ENCODE assay signal across 8 mouse cellular contexts in the genomic region with DNA sequence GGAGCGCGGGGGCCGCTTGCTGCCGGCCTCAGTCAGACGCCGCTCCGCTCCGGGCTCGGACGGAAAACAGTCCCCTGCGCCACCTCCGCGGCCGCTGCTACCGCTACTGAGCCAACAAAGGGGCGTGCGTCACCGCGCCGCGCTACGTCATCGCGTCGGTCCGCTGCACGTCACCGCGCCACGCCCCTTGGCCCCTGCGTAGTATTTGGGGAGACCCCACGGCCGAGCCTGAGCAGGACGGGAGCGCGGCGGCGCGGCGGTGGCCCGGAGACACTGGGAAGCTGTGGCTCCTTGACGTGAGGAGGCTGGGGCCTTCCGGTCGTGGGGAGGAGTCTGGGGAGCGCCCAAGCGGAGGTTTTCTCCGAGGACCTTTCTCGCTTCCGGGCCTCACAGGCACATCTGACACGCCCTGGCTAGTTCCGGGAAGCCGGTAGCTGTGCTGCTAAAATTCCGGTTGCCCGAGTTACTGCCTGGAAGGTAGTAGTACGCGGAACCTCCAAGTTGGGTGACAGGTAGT. TPM values are rescaled to one million over a fixed set of nuclear protein-coding genes. Genes with fewer than 3 reads are reported as not detected.
DNase-seq lines count a peak whose midpoint lies in the region; ATAC-seq and TF ChIP-seq lines count a peak whose summit lies in the region.

TSS of gene Arih1 (minus strand) at position 70 of the 517 bp plus-strand sequence.

- H3K36me3 ChIP-seq in heart, embryonic 12.5 days = no peaks in the 10 kb centered on the region
- H3K36me3 ChIP-seq in kidney, postnatal 0 days (ENCODE audit: insufficient read depth, low read length) = no peaks in the 10 kb centered on the region
- no peaks in the 10 kb centered on the region for H3K36me3 ChIP-seq in liver, embryonic 11.5 days (ENCODE audit: control insufficient read depth, insufficient read depth, low read length)
- no peaks in the 10 kb centered on the region for H3K36me3 ChIP-seq in stomach, embryonic 14.5 days (ENCODE audit: control insufficient read depth, insufficient read depth, low read length)

- peak within 1 kb of the TSS; percentile 100 for H3K27ac ChIP-seq in heart, embryonic 12.5 days (ENCODE audit: poor library complexity, severe bottlenecking)
- H3K27ac ChIP-seq in kidney, postnatal 0 days = peak within 1 kb of the TSS; percentile 99
- H3K27ac ChIP-seq in liver, embryonic 11.5 days (ENCODE audit: low read depth, low read length) = peak within 1 kb of the TSS; percentile 99
- H3K27ac ChIP-seq in stomach, embryonic 14.5 days (ENCODE audit: low read length) = peak within 1 kb of the TSS; percentile 99

- ATAC-seq in erythroid progenitor cell, adult 5-6 weeks (replicated peaks; ENCODE audit: low FRiP score, poor library complexity, severe bottlenecking) = peak; percentile 86
- peak; percentile 98 for ATAC-seq in heart, embryonic 12.5 days (ENCODE audit: insufficient number of reproducible peaks, low FRiP score)
- peak; percentile 99 for ATAC-seq in kidney, postnatal 0 days (replicated peaks; ENCODE audit: low FRiP score, low read depth)
- peak; percentile 96 for ATAC-seq in liver, embryonic 11.5 days (replicated peaks; ENCODE audit: low FRiP score)
- ATAC-seq in stomach, embryonic 14.5 days (ENCODE audit: insufficient number of reproducible peaks, insufficient read depth, low FRiP score, low read depth) = peak; percentile 98

- no peaks in the 10 kb centered on the region for H3K9me3 ChIP-seq in heart, embryonic 12.5 days (replicated peaks)
- H3K9me3 ChIP-seq in kidney, postnatal 0 days (replicated peaks; ENCODE audit: low read length) = no peaks in the 10 kb centered on the region
- H3K9me3 ChIP-seq in liver, embryonic 11.5 days (ENCODE audit: control insufficient read depth, low read length) = no peaks in the 10 kb centered on the region
- no peaks in the 10 kb centered on the region for H3K9me3 ChIP-seq in stomach, embryonic 14.5 days (ENCODE audit: control insufficient read depth, low read depth, low read length)

- no peaks in the 10 kb centered on the region for H3K27me3 ChIP-seq in heart, embryonic 12.5 days (replicated peaks)
- no peaks in the 10 kb centered on the region for H3K27me3 ChIP-seq in kidney, postnatal 0 days (ENCODE audit: insufficient read depth, low read length)
- no peaks in the 10 kb centered on the region for H3K27me3 ChIP-seq in liver, embryonic 11.5 days (replicated peaks; ENCODE audit: control insufficient read depth, insufficient read depth, low read length)
- H3K27me3 ChIP-seq in stomach, embryonic 14.5 days (ENCODE audit: control insufficient read depth, insufficient read depth, low read length) = no peaks in the 10 kb centered on the region

- peaks cover 11% of the 10 kb centered on the region; the same call in 1 of the 2 replicates for H3K4me1 ChIP-seq in heart, embryonic 12.5 days (replicated peaks)
- no peaks in the 10 kb centered on the region; the same call in 1 of the 2 replicates for H3K4me1 ChIP-seq in kidney, postnatal 0 days (replicated peaks; ENCODE audit: insufficient read depth, low read length)
- H3K4me1 ChIP-seq in liver, embryonic 11.5 days (replicated peaks; ENCODE audit: control insufficient read depth, insufficient read depth, low read length) = peaks cover 9% of the 10 kb centered on the region; the same call in 1 of the 2 replicates
- H3K4me1 ChIP-seq in stomach, embryonic 14.5 days (ENCODE audit: control insufficient read depth, insufficient read depth, low read length) = peaks cover 8% of the 10 kb centered on the region; the same call in 1 of the 2 replicates

- 0 out of 2 replicates have a peak, but pooled peaks have one; percentile 7 for TF ChIP-seq CTCF in kidney, postnatal 0 days (IDR thresholded peaks at IDR 0.05; ENCODE audit: low read depth)

- peak within 1 kb of the TSS; percentile 99 for H3K9ac ChIP-seq in heart, embryonic 12.5 days
- peak within 1 kb of the TSS; percentile 97 for H3K9ac ChIP-seq in kidney, postnatal 0 days (ENCODE audit: low read depth, low read length)
- peak within 1 kb of the TSS; percentile 86 for H3K9ac ChIP-seq in liver, embryonic 11.5 days (ENCODE audit: low read depth, low read length)
- peak within 1 kb of the TSS; percentile 94 for H3K9ac ChIP-seq in stomach, embryonic 14.5 days (replicated peaks; ENCODE audit: low read depth, low read length)

- peak within 1 kb of the TSS; percentile 95 for H3K4me2 ChIP-seq in heart, embryonic 12.5 days
- peak within 1 kb of the TSS; percentile 70 for H3K4me2 ChIP-seq in kidney, postnatal 0 days (ENCODE audit: low read length)
- peak within 1 kb of the TSS; percentile 86 for H3K4me2 ChIP-seq in liver, embryonic 11.5 days
- peak within 1 kb of the TSS; percentile 87 for H3K4me2 ChIP-seq in stomach, embryonic 14.5 days (replicated peaks; ENCODE audit: low read depth, low read length)

- peak within 1 kb of the TSS; percentile 99 for H3K4me3 ChIP-seq in heart, embryonic 12.5 days
- H3K4me3 ChIP-seq in kidney, postnatal 0 days (replicated peaks; ENCODE audit: low read depth, low read length) = peak within 1 kb of the TSS; percentile 89
- peak within 1 kb of the TSS; percentile 81 for H3K4me3 ChIP-seq in liver, embryonic 11.5 days (ENCODE audit: low read depth, low read length)
- peak within 1 kb of the TSS; percentile 98 for H3K4me3 ChIP-seq in stomach, embryonic 14.5 days (ENCODE audit: low read depth, low read length)

- WGBS in heart, embryonic 12.5 days = 0% methylated on average over 56 of the region's 56 CpGs
- WGBS in kidney, postnatal 0 days = under 1% methylated on average over 56 of the region's 56 CpGs
- under 1% methylated on average over 52 of the region's 56 CpGs for WGBS in liver, embryonic 11.5 days
- WGBS in stomach, embryonic 14.5 days = under 1% methylated on average over 56 of the region's 56 CpGs

- peak; percentile 100 for DNase-seq in CD4-positive helper T cell, adult 2 months (ENCODE audit: low read depth, low spot score)
- peak; percentile 92 for DNase-seq in brain, embryonic 18.5 days (ENCODE audit: low read depth, low spot score)
- DNase-seq in kidney, postnatal 0 days (ENCODE audit: low spot score) = peak; percentile 98
- peak; percentile 99 for DNase-seq in liver, embryonic 11.5 days (ENCODE audit: low spot score)
- DNase-seq in naive thymus-derived CD4-positive, alpha-beta T cell, adult 2 months (ENCODE audit: low read depth) = peak; percentile 99

RNA-seq across cellular contexts. Expression of gene Arih1, which starts in this region (rescaled TPM):
- 59.1 and 63.7 TPM in 2 replicates for total RNA-seq in erythroid progenitor cell, adult 5-6 weeks (2015; ENCODE audit: low replicate concordance)
- 88.5 and 98.1 TPM in 2 replicates for total RNA-seq in erythroid progenitor cell, adult 5-6 weeks (2017; ENCODE audit: low replicate concordance)
- polyA plus RNA-seq in heart, embryonic 12.5 days (2016; fragmentation: Nextera tagmentation; extraction: Ambion mirVana) = 20.9 and 21.7 TPM in 2 replicates
- 9.6 and 10.1 TPM in 2 replicates for polyA plus RNA-seq in kidney, postnatal 0 days (2015; fragmentation: Nextera tagmentation; extraction: Ambion mirVana)
- 11.9 and 13.2 TPM in 2 replicates for polyA plus RNA-seq in liver, embryonic 11.5 days (2014; fragmentation: Nextera tagmentation; extraction: Ambion mirVana)
- 18.3 and 19.4 TPM in 2 replicates for polyA plus RNA-seq in stomach, embryonic 14.5 days (2014; fragmentation: Nextera tagmentation; extraction: Ambion mirVana)

Comparison
In these comparisons a context has a peak if more than half of its experiments do, and no peak if none do; other contexts are left out.
1. Peak in every context shown above with its lines: DNase-seq, ATAC-seq, H3K4me3 ChIP-seq and H3K27ac ChIP-seq.